Mouse (Mus musculus) forebrain, embryonic 14.5 days (tissue): ENCODE results near the gene Hist1h2ao. TPM values are rescaled to one million over a fixed set of nuclear protein-coding genes. Genes with fewer than 3 reads are reported as not detected.
A peak's percentile ranks its signal among the peaks of the same experiment; 100 is the strongest.
"Not testable (repeated sequence)": the region's sequence is repeated elsewhere in the genome, so short reads cannot be mapped to it uniquely, and the experiment has no call there.

Experiments
- ATAC-seq: fragments of 200-750 bp; cut with Nextera tagmentation; 2 replicates; pipeline ENCODE4 v1.8.0; 2017; ENCODE audit warnings: mild to moderate bottlenecking, moderate library complexity
- DNase-seq: peaks from one replicate; pipeline ENCODE4 v3.0.0-alpha.2; 2015; ENCODE audit warnings: low spot score
- H3K27ac ChIP-seq: fragments of 300-500 bp; sonication (generic); 2 replicates; pipeline ENCODE4 v1.5.1; 2014; ENCODE audit warnings: low read depth, mild to moderate bottlenecking, control low read depth, low read length, moderate library complexity
- H3K27me3 ChIP-seq: fragments of 300-500 bp; sonication (generic); replicated peaks from 2 replicates; pipeline ENCODE4 v1.6.1; 2014; ENCODE audit warnings: low read length, control low read depth, mixed read lengths; ENCODE audit not compliant: control insufficient read depth, insufficient read depth
- H3K36me3 ChIP-seq: fragments of 300-500 bp; sonication (generic); 2 replicates; pipeline ENCODE4 v1.6.1; 2014; ENCODE audit warnings: low read length, control low read depth; ENCODE audit not compliant: control insufficient read depth, insufficient read depth
- H3K4me1 ChIP-seq: fragments of 300-500 bp; sonication (generic); 2 replicates; pipeline ENCODE4 v1.6.1; 2014; ENCODE audit warnings: antibody characterized with exemption, low read length, control low read depth; ENCODE audit not compliant: control insufficient read depth, insufficient read depth
- H3K4me2 ChIP-seq: fragments of 300-500 bp; sonication (generic); 2 replicates; pipeline ENCODE4 v1.6.1; 2014; ENCODE audit warnings: mild to moderate bottlenecking, control low read depth, low read length
- H3K4me3 ChIP-seq: fragments of 300-500 bp; sonication (generic); 2 replicates; pipeline ENCODE4 v1.5.1; 2014; ENCODE audit warnings: low read depth, low read length, control low read depth
- H3K9ac ChIP-seq: fragments of 300-500 bp; sonication (generic); 2 replicates; pipeline ENCODE4 v1.6.1; 2014; ENCODE audit warnings: mild to moderate bottlenecking, low read length, control low read depth, moderate library complexity
- H3K9me3 ChIP-seq: fragments of 300-500 bp; sonication (generic); replicated peaks from 2 replicates; pipeline ENCODE4 v1.6.1; 2016; ENCODE audit warnings: low read length, control low read depth, mixed read lengths; ENCODE audit not compliant: control insufficient read depth
- WGBS: fragments of 180-500 bp; shearing (Covaris S2); extraction: QIAGEN DNeasy Blood & Tissue Kit; methylation state at CpG from one replicate; pipeline ENCODE4 v1.1.7; 2014; 5-methylcytosine and 5-hydroxymethylcytosine counted together
- polyA plus RNA-seq: library from polyadenylated mRNA; unstranded; fragments of >200 nt; fragmentation: Nextera tagmentation; extraction: Ambion mirVana; gene quantifications from 2 replicates; pipeline ENCODE4 v1.2.1, GENCODE M21; 2014

Hist1h2ao gene
- polyA plus RNA-seq, 1 experiment from 2014 or later, result not detected

DNA sequence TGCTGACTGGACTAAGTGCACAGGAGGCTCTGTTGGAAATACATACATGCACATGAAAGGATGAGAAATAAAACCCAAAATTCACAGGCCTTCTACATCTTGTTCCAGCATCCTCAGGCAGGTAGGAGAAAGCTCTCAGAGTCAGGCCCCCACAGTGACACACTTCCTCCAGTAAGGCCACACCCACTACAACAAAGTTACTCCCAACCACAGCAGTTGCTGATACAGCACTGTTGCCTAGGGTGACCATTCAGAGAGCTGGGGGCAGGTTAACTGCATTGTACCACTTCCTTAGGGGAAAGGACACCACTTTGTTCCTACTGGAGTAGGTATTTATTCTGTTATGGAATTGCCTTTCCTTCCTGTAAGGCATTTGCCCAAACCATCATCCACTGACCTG is 13.1 kb upstream of the Hist1h2ao start:
- DNase-seq, H3K4me3 ChIP-seq, H3K36me3 ChIP-seq, H3K9ac ChIP-seq, H3K27ac ChIP-seq, ATAC-seq, H3K27me3 ChIP-seq, H3K4me2 ChIP-seq, H3K4me1 ChIP-seq, H3K9me3 ChIP-seq: not testable (repeated sequence)

DNA sequence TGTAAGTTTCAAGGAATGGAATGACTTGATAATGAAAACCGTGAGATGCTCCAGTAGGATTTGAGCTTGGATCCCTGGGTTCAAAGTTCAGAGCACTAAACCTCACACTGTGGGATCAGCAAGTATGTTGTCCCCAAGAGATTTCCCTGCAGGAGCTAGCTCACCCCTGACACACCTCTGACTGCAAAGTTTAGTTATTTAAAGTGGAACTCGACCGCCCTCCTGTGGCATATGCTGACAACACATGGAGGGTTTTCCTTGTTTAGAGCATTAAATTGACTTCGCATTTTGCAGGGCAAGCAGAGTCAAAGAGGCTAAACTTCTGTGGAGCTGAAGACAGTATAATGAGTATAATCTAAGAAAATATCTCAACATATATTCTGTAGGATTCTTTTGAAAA is 7.2 kb upstream of the Hist1h2ao start:
- not testable (repeated sequence) for DNase-seq, H3K9me3 ChIP-seq, H3K27ac ChIP-seq, H3K4me3 ChIP-seq, H3K4me1 ChIP-seq, H3K4me2 ChIP-seq, H3K9ac ChIP-seq, H3K27me3 ChIP-seq, H3K36me3 ChIP-seq
- no CpG with 5 or more reads among the region's 4 CpGs for WGBS
- ATAC-seq, result peak; percentile 70

DNA sequence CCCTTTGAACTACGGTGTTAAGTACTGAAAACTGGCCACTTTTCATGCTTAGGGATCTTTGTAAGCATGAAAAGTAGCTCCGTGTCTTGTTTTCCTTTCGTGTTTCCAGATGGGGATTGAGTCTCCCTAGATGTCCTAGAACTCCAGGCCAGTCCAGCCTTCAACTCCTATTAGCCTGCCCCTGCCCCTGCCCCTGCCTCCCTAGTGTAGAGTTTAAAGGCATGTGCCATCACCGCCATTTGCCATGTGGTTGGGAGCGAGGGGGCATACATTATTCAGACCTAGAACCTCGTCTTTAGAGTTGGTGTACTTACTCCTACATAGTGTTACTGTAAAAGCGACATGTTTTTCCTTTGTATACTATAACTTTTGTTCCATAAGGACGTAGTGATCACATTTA is 809 bp downstream of the Hist1h2ao start:
- H3K27ac ChIP-seq, H3K36me3 ChIP-seq, H3K4me3 ChIP-seq, H3K4me2 ChIP-seq, DNase-seq, H3K27me3 ChIP-seq, H3K9me3 ChIP-seq, H3K4me1 ChIP-seq, H3K9ac ChIP-seq: not testable (repeated sequence)
- no CpG with 5 or more reads among the region's 8 CpGs for WGBS
- peak; percentile 22 for ATAC-seq

DNA sequence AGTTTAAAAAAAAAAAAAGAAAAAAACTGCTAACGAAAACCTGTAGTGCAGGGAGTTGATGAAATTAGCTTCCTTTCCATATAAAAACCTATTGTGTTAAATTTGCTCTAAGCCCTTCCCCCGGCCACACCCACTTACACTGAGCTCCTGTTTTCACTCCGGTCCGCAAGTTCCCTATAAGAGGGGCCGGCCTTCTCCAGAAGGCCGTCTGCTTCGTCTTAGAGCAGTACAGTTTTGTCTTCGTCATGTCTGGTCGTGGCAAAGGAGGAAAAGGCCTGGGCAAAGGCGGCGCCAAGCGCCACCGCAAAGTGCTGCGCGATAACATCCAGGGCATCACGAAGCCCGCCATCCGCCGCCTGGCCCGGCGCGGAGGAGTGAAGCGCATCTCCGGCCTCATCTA is 1.3 kb downstream of the Hist1h2ao start, which contains the start of gene Hist1h4m:
Gene Hist1h4m (plus strand): TSS at position 208 of the 400 bp plus-strand sequence.
- DNase-seq, H3K27ac ChIP-seq, H3K9me3 ChIP-seq, H3K4me1 ChIP-seq, H3K9ac ChIP-seq, H3K27me3 ChIP-seq, H3K36me3 ChIP-seq: not testable (repeated sequence)
- 0 out of 2 replicates have a peak within 1 kb of the TSS, but pooled peaks have one; percentile 19 for H3K4me3 ChIP-seq
- peak; percentile 63 for ATAC-seq
- H3K4me2 ChIP-seq, result peak within 1 kb of the TSS; percentile 40
- WGBS, result no CpG with 5 or more reads among the region's 24 CpGs

DNA sequence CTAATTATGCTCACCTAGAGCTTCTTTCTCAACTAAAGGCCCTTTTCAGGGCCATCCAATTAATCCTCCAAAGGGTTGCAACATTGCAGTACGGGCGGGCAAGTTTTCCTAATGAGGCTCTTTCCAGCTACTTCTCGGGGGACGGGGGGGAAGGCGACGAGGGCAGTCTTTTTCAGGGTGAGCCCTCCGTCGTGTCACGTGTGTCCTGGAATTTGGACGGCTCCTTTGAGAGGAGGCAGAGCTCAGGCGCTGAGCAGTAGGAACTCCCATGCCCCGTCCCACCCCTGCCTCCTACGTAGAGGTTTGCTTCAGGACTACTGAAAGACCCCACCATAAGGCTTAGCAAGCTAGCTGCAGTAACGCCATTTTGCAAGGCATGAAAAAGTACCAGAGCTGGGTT is 1.8 kb downstream of the Hist1h2ao start:
- not testable (repeated sequence) for DNase-seq, H3K27ac ChIP-seq, H3K27me3 ChIP-seq, H3K9me3 ChIP-seq, H3K9ac ChIP-seq, H3K36me3 ChIP-seq, H3K4me1 ChIP-seq
- H3K4me2 ChIP-seq, result peak overlapping the region; percentile 40
- peak; percentile 40 for ATAC-seq
- 0 out of 2 replicates have a peak overlapping the region, but pooled peaks have one; percentile 19 for H3K4me3 ChIP-seq
- WGBS, result 0% methylated on average over 10 of the region's 14 CpGs

DNA sequence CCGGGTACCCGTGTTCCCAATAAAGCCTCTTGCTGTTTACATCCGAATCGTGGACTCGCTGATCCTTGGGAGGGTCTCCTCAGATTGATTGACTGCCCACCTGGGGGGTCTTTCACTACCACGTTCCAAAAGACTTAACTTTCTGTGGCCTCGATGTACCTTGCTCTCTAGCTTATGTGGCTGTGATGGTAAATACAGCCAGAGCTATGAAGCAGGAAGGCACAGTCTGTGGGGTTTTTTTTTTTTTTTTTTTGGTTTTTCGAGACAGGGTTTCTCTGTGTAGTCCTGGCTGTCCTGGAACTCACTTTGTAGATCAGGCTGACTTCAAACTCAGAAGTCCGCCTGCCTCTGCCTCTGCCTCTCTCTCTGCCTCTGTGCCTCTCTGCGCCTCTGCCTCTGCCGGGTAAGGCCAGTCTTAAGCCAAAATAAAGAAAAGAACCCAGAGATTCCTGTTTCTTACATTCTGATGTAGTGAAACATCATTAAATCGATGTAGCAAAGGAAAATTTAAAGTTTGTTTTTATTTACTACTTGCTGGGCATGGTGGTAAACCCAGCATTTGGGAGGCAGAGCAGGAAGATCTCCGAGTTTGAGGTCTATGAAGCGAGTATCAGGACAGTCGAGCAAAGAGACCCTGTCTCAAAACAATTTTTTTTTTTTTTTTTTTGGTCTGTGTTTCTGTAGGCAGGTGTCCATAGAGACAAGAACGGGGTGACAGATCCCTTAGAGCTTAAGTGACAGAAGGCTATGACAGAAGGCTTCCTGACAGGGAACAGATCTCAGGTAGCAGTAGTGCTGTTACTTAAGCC is 10.0 kb downstream of the Hist1h2ao start:
- H3K9ac ChIP-seq, H3K4me3 ChIP-seq, H3K27me3 ChIP-seq, ATAC-seq, H3K4me2 ChIP-seq, DNase-seq, H3K9me3 ChIP-seq, H3K36me3 ChIP-seq, H3K27ac ChIP-seq, H3K4me1 ChIP-seq: not testable (repeated sequence)
- 52% methylated on average over 6 of the region's 16 CpGs for whole genome bisulfite sequencing

DNA sequence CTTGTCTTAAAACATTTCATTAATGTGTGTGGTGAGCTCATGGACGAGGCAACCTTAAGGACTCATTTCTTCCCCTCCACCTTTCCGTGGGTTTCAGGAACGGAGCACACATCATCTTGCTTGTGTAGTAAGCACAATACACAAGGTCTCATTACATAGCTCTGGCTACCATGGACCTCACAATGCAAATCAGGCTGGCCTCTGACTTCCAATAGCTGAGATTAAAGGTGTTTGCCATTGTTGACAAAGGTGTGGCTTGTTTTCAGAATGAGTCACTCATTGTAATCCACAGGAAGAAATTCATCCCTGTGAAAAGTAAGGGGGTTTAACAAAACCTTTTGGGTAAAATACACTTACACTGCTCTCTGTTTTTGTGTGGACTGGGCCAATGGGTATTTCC is 18.2 kb downstream of the Hist1h2ao start:
- no peaks in the 10 kb centered on the region for H3K9me3 ChIP-seq
- DNase-seq (no peak), ATAC-seq (no peak)
- no peak overlapping the region for H3K4me2 ChIP-seq
- H3K27me3 ChIP-seq, result no peaks in the 10 kb centered on the region
- no peaks in the 10 kb centered on the region for H3K4me1 ChIP-seq
- no peak overlapping the region for H3K4me3 ChIP-seq
- 76% methylated on average over 3 of the region's 3 CpGs for WGBS
- H3K9ac ChIP-seq, result no peak overlapping the region
- H3K27ac ChIP-seq, result no peak overlapping the region
- no peaks in the 10 kb centered on the region for H3K36me3 ChIP-seq

DNA sequence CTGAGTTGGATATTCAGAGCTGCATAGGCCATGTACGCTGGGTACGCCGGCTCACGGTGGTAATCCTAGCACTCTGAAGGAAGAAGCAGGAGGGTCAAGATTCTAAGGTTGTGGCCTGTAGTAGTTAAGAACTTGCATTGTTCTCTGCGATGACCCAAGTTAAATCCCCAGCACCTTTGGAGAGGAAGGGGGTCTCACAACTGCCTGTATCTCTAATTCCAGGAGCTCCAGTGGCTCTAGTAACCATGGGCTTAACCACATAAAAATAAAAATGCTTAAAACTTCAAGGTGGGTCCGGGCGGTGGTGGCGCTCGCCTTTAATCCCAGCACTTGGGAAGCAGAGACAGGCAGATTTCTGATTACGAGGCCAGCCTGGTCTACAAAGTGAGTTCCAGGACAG is 20.1 kb downstream of the Hist1h2ao start:
- WGBS, result 83% methylated on average over 10 of the region's 10 CpGs
- H3K4me3 ChIP-seq, result no peak overlapping the region
- H3K4me1 ChIP-seq, result no peaks in the 10 kb centered on the region
- H3K4me2 ChIP-seq, result no peak overlapping the region
- no peak overlapping the region for H3K9ac ChIP-seq
- H3K36me3 ChIP-seq, result no peaks in the 10 kb centered on the region
- ATAC-seq (no peak), DNase-seq (no peak)
- no peaks in the 10 kb centered on the region for H3K9me3 ChIP-seq
- no peak overlapping the region for H3K27ac ChIP-seq
- H3K27me3 ChIP-seq, result no peaks in the 10 kb centered on the region
